Comparison of ENCODE assay signal across 22 mouse cellular contexts in the genomic region with DNA sequence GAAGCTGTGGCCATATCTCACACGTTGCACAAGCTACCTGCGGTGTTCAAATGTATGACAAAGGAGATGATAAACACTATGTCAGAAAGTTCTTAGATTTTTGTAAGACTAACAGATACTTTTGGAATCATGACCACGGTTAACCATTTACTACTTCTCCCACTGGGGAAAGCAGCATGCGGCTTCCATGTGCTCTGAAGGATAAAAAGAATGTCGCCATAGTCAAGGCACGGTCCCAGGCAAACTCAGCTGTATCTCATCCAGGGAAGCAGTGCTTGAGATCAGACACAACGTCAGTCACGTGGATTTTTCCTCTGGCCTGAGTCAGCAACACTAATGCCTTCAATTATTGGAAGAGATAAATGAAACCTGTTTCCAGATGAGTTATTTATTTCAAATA. TPM values are rescaled to one million over a fixed set of nuclear protein-coding genes. Genes with fewer than 3 reads are reported as not detected.
"Had no signal": no experiment of that assay in that cellular context is flagged by ENCODE, and none has a peak within 500 bp of the region (broad histone marks: within the 10 kb centered on the region; RNA-seq: fewer than 3 reads in every experiment).

No protein-coding gene starts in this region.

- H3K36me3 ChIP-seq: limb, embryonic 12.5 days; midbrain, embryonic 10.5 days; neural tube, embryonic 15.5 days had no signal

- DNase-seq: layer of hippocampus, adult 9-11 months; layer of hippocampus, postnatal 36 days; liver; lung, adult 2 months; lung, postnatal 36 days; midbrain, embryonic 14.5 days; spleen, adult 18-20 months; thymus, adult 18-20 months; thymus, postnatal 14 days had no signal

- H3K9me3 ChIP-seq: limb, embryonic 12.5 days; midbrain, embryonic 10.5 days; neural tube, embryonic 15.5 days had no signal

- H3K4me1 ChIP-seq: limb, embryonic 12.5 days; midbrain, embryonic 10.5 days; neural tube, embryonic 15.5 days had no signal

- ATAC-seq: hindbrain, embryonic 16.5 days; inflammation-experienced regulatory T-cells, adult 6 months; intestine, postnatal 0 days; lung, postnatal 0 days had no signal

- H3K27me3 ChIP-seq: limb, embryonic 12.5 days; neural tube, embryonic 15.5 days had no signal

- H3K4me2 ChIP-seq: limb, embryonic 12.5 days; neural tube, embryonic 15.5 days had no signal

- H3K4me3 ChIP-seq: limb, embryonic 12.5 days; midbrain, embryonic 10.5 days; myocyte; neural tube, embryonic 15.5 days had no signal

- H3K9ac ChIP-seq: limb, embryonic 12.5 days; liver, embryonic 14.5 days; neural tube, embryonic 15.5 days had no signal

- H3K27ac ChIP-seq: limb, embryonic 12.5 days; liver, embryonic 14.5 days; midbrain, embryonic 10.5 days; neural tube, embryonic 15.5 days had no signal

RNA-seq across cellular contexts. Expression of a gene that starts 9.7 kb away (rescaled TPM):
- total RNA-seq: layer of hippocampus, adult 18-20 months; layer of hippocampus, postnatal 36 days; left cerebral cortex, postnatal 36 days had no signal
- polyA plus RNA-seq: hindbrain, embryonic 16.5 days; inflammation-experienced regulatory T-cells, adult 6 months; limb, embryonic 12.5 days; lung, postnatal 0 days; midbrain, embryonic 10.5 days; midbrain, embryonic 14.5 days; myocyte; neural tube, embryonic 11.5 days; neural tube, embryonic 15.5 days; stomach, embryonic 14.5 days had no signal
